Mouse (Mus musculus): ENCODE results near the gene Ppp1r15b. TPM values are rescaled to one million over a fixed set of nuclear protein-coding genes. Genes with fewer than 3 reads are reported as not detected.

The Ppp1r15b gene
- polyA plus RNA-seq, 1 experiment from 2014 or later: 22.3 TPM

- H3K36me3 ChIP-seq (ENCODE audit: control insufficient read depth, insufficient read depth): no peaks in the 10 kb centered on the region
- peaks cover 13% of the 10 kb centered on the region for H3K4me1 ChIP-seq (ENCODE audit: control insufficient read depth, insufficient read depth, low read length)
- 0 out of 2 replicates have a peak overlapping the region, but pooled peaks have one; percentile 15 for H3K27ac ChIP-seq (ENCODE audit: low read length)
- no peaks in the 10 kb centered on the region for H3K27me3 ChIP-seq (ENCODE audit: control insufficient read depth, insufficient read depth, low read length)
- peak overlapping the region; percentile 0; the same call in 1 of the 2 replicates for H3K4me2 ChIP-seq (ENCODE audit: low read depth, low read length)
- peak; percentile 49; the same call in 1 of the 2 replicates for ATAC-seq (replicated peaks; ENCODE audit: extremely low read depth, insufficient read depth, low FRiP score)
- peaks cover 5% of the 10 kb centered on the region for H3K9me3 ChIP-seq (replicated peaks; ENCODE audit: control insufficient read depth, low read length)
- H3K9ac ChIP-seq (ENCODE audit: low read length): no peak overlapping the region
- no peak overlapping the region for H3K4me3 ChIP-seq (ENCODE audit: low read length)
- WGBS: 51% methylated on average over 8 of the region's 8 CpGs
Observed at GRCm38 (mm10) chr1:133188719-133189118, 57.8 kb downstream of the Ppp1r15b start.

Other genes starting within 250 kb of the Ppp1r15b start
- gene Mdm4, start 100.6 kb upstream of the Ppp1r15b start, polyA plus RNA-seq (2015; fragmentation: Nextera tagmentation; extraction: Ambion mirVana): 20.7 and 25.6 TPM in 2 replicates
- gene Pik3c2b, start 85.5 kb upstream of the Ppp1r15b start, polyA plus RNA-seq (2015; fragmentation: Nextera tagmentation; extraction: Ambion mirVana): 9.5 and 10.1 TPM in 2 replicates
- gene Plekha6, start 33.1 kb downstream of the Ppp1r15b start, polyA plus RNA-seq (2015; fragmentation: Nextera tagmentation; extraction: Ambion mirVana): 12.3 and 14.0 TPM in 2 replicates
- 0.17 TPM in 1 of 2 replicates, not detected in the other for gene Golt1a, start 178.7 kb downstream of the Ppp1r15b start, polyA plus RNA-seq (2015; fragmentation: Nextera tagmentation; extraction: Ambion mirVana)
- gene Kiss1, start 190.7 kb downstream of the Ppp1r15b start, polyA plus RNA-seq (2015; fragmentation: Nextera tagmentation; extraction: Ambion mirVana): not detected in 2 replicates
- 0.75 and 1.2 TPM in 2 replicates for gene Ren1, start 219.4 kb downstream of the Ppp1r15b start, polyA plus RNA-seq (2015; fragmentation: Nextera tagmentation; extraction: Ambion mirVana)
- 1.7 and 2.1 TPM in 2 replicates for gene Etnk2, start 232.4 kb downstream of the Ppp1r15b start, polyA plus RNA-seq (2015; fragmentation: Nextera tagmentation; extraction: Ambion mirVana)